Mouse (Mus musculus) stomach, embryonic 14.5 days (tissue): ENCODE measurements around the gene Spaca7. TPM values are rescaled to one million over a fixed set of nuclear protein-coding genes. Genes with fewer than 3 reads are reported as not detected.

Source experiments
- ATAC-seq: fragments of 200-750 bp; cut with Nextera tagmentation; 2 replicates; pipeline ENCODE4 v1.8.0; 2017; ENCODE audit warnings: low read depth, moderate TSS enrichment; ENCODE audit not compliant: insufficient number of reproducible peaks, insufficient read depth, low FRiP score
- H3K27ac ChIP-seq: fragments of 300-500 bp; sonication (generic); 2 replicates; pipeline ENCODE4 v1.5.1; 2014; ENCODE audit warnings: mild to moderate bottlenecking, low read length, moderate library complexity, mixed read lengths
- H3K27me3 ChIP-seq: fragments of 300-500 bp; sonication (generic); 2 replicates; pipeline ENCODE4 v1.6.1; 2014; ENCODE audit warnings: low read length, control low read depth, mixed read lengths; ENCODE audit not compliant: control insufficient read depth, insufficient read depth
- H3K36me3 ChIP-seq: fragments of 300-500 bp; sonication (generic); 2 replicates; pipeline ENCODE4 v1.6.1; 2014; ENCODE audit warnings: mild to moderate bottlenecking, control low read depth, low read length, moderate library complexity, mixed read lengths; ENCODE audit not compliant: control insufficient read depth, insufficient read depth
- H3K4me1 ChIP-seq: fragments of 300-500 bp; sonication (generic); 2 replicates; pipeline ENCODE4 v1.6.1; 2014; ENCODE audit warnings: low read length, control low read depth, mixed read lengths; ENCODE audit not compliant: control insufficient read depth, insufficient read depth
- H3K4me2 ChIP-seq: fragments of 300-500 bp; sonication (generic); replicated peaks from 2 replicates; pipeline ENCODE4 v1.6.1; 2014; ENCODE audit warnings: low read depth, low read length, control low read depth
- H3K4me3 ChIP-seq: fragments of 300-500 bp; sonication (generic); 2 replicates; pipeline ENCODE4 v1.5.1; 2014; ENCODE audit warnings: low read depth, low read length, control low read depth
- H3K9ac ChIP-seq: fragments of 300-500 bp; sonication (generic); replicated peaks from 2 replicates; pipeline ENCODE4 v1.6.1; 2014; ENCODE audit warnings: low read depth, mild to moderate bottlenecking, control low read depth, low read length, moderate library complexity, mixed read lengths
- H3K9me3 ChIP-seq: fragments of 300-500 bp; sonication (generic); 2 replicates; pipeline ENCODE4 v1.6.1; 2016; ENCODE audit warnings: low read depth, low read length, control low read depth; ENCODE audit not compliant: control insufficient read depth
- WGBS: fragments of 180-500 bp; shearing (Covaris S2); extraction: QIAGEN DNeasy Blood & Tissue Kit; methylation state at CpG from one replicate; pipeline ENCODE4 v1.1.7; 2014; 5-methylcytosine and 5-hydroxymethylcytosine counted together
- polyA plus RNA-seq: library from polyadenylated mRNA; unstranded; fragments of >200 nt; fragmentation: Nextera tagmentation; extraction: Ambion mirVana; gene quantifications from 2 replicates; pipeline ENCODE4 v1.2.1, GENCODE M21; 2014

Spaca7 gene
- polyA plus RNA-seq, 1 experiment from 2014 or later = not detected

GRCm38 (mm10) chr8:12548255-12548654 lies 24.6 kb upstream of the Spaca7 start:
- no peak overlapping the region for H3K27ac ChIP-seq
- WGBS = 19% methylated on average over 15 of the region's 15 CpGs
- no peaks in the 10 kb centered on the region for H3K4me1 ChIP-seq
- no peak for ATAC-seq
- no peak overlapping the region for H3K4me2 ChIP-seq
- H3K27me3 ChIP-seq = peaks cover 5% of the 10 kb centered on the region; the same call in 1 of the 2 replicates
- no peak overlapping the region for H3K9ac ChIP-seq
- H3K4me3 ChIP-seq = no peak overlapping the region
- H3K36me3 ChIP-seq = no peaks in the 10 kb centered on the region
- 0 out of 2 replicates have a peak, but pooled peaks cover 3% of the 10 kb centered on the region for H3K9me3 ChIP-seq

DNA sequence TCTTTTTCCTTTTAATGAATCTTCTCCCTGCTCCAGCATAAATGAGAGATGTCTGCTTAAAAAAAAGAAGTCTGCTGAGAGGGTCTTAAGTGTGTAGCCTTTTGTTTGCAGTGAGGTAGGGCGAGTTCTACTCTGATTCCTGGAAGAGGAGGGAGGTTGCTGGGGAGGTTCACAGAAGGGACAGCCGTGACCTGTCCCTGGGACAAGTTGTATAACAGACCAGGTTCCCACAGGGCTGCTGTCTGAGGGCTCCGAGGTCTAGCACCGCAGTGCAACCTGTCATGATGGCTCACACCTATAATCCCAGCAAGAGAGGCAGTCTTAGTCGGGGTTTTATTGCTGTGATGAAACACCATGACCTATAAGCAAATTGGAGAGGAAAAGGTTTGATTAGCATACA lies 24.1 kb upstream of the Spaca7 start:
- no peak for ATAC-seq
- H3K9me3 ChIP-seq = 0 out of 2 replicates have a peak, but pooled peaks cover 3% of the 10 kb centered on the region
- H3K4me3 ChIP-seq = no peak overlapping the region
- H3K27me3 ChIP-seq = peaks cover 5% of the 10 kb centered on the region; the same call in 1 of the 2 replicates
- 49% methylated on average over 5 of the region's 5 CpGs for WGBS
- H3K4me2 ChIP-seq = no peak overlapping the region
- H3K9ac ChIP-seq = no peak overlapping the region
- no peak overlapping the region for H3K27ac ChIP-seq
- no peaks in the 10 kb centered on the region for H3K4me1 ChIP-seq
- H3K36me3 ChIP-seq = no peaks in the 10 kb centered on the region

GRCm38 (mm10) chr8:12555515-12556145 lies 17.2 kb upstream of the Spaca7 start:
- ATAC-seq = no peak
- no peaks in the 10 kb centered on the region for H3K4me1 ChIP-seq
- H3K9ac ChIP-seq = no peak overlapping the region
- no peak overlapping the region for H3K27ac ChIP-seq
- WGBS = 49% methylated on average over 15 of the region's 15 CpGs
- 0 out of 2 replicates have a peak, but pooled peaks cover 3% of the 10 kb centered on the region for H3K9me3 ChIP-seq
- H3K4me2 ChIP-seq = no peak overlapping the region
- H3K27me3 ChIP-seq = no peaks in the 10 kb centered on the region
- no peak overlapping the region for H3K4me3 ChIP-seq
- no peaks in the 10 kb centered on the region for H3K36me3 ChIP-seq

- Histone ChIP-seq H3K27me3 (no peaks in the 10 kb centered on the region), H3K36me3 (no peaks in the 10 kb centered on the region)
- 64% methylated on average over 3 of the region's 3 CpGs for WGBS
Observed at GRCm38 (mm10) chr8:12558786-12559185, 14.0 kb upstream of the Spaca7 start.

DNA sequence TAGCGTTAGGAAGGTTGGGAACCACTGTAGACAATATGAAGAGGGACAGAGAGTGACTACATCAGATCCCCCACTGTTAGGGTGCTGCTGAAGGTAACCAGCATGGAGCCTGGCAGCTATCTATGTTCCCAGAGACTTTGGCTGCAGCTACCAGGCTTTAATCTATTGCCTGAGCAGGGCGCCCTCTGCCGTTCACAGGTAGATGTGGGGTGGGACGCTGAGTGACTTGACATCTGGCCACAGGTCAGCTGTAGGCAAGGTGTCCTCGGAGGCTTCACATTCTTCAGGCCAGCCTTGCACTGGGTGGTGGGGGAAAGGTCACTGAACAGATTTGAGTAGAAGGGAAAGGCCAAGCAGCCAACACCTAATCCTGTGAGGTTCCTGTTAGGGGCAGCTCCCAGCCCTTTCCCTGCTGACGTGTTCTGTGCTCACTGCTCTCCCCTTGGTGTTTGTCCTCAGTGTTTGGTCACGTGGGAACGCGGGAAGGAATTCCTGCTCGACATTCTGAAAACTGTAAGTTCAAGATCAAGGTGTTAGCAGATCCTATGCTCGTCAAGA lies 11.3 kb upstream of the Spaca7 start:
- no peak for ATAC-seq
- 12% methylated on average over 11 of the region's 11 CpGs for WGBS
- no peaks in the 10 kb centered on the region for H3K36me3 ChIP-seq
- H3K4me1 ChIP-seq = no peaks in the 10 kb centered on the region
- no peak overlapping the region for H3K9ac ChIP-seq
- H3K9me3 ChIP-seq = no peaks in the 10 kb centered on the region
- H3K27ac ChIP-seq = no peak overlapping the region
- no peak overlapping the region for H3K4me2 ChIP-seq
- no peak overlapping the region for H3K4me3 ChIP-seq
- no peaks in the 10 kb centered on the region for H3K27me3 ChIP-seq

More at GRCm38 (mm10) chr8:12558786-12559185, 14.0 kb upstream of the Spaca7 start:
- H3K4me1 ChIP-seq = no peaks in the 10 kb centered on the region
- no peaks in the 10 kb centered on the region for H3K9me3 ChIP-seq
- ATAC-seq = no peak
- no peak overlapping the region for H3K4me3 ChIP-seq
- no peak overlapping the region for H3K9ac ChIP-seq
- no peak overlapping the region for H3K27ac ChIP-seq
- H3K4me2 ChIP-seq = no peak overlapping the region

- no peaks in the 10 kb centered on the region for H3K27me3 ChIP-seq
- 9% methylated on average over 4 of the region's 4 CpGs for WGBS
Observed at GRCm38 (mm10) chr8:12564307-12564706, 8.5 kb upstream of the Spaca7 start.

GRCm38 (mm10) chr8:12565488-12565887 lies 7.3 kb upstream of the Spaca7 start:
- Histone ChIP-seq H3K9me3 (no peaks in the 10 kb centered on the region), H3K4me3 (no peak overlapping the region), H3K27me3 (no peaks in the 10 kb centered on the region), H3K4me2 (no peak overlapping the region), H3K9ac (no peak overlapping the region), H3K4me1 (no peaks in the 10 kb centered on the region), H3K36me3 (no peaks in the 10 kb centered on the region), H3K27ac (no peak overlapping the region)
- 66% methylated on average over 10 of the region's 10 CpGs for WGBS
- no peak for ATAC-seq

More at GRCm38 (mm10) chr8:12564307-12564706, 8.5 kb upstream of the Spaca7 start:
- no peak overlapping the region for H3K4me3 ChIP-seq
- H3K4me1 ChIP-seq = no peaks in the 10 kb centered on the region
- no peaks in the 10 kb centered on the region for H3K9me3 ChIP-seq
- H3K36me3 ChIP-seq = no peaks in the 10 kb centered on the region
- ATAC-seq = no peak
- no peak overlapping the region for H3K4me2 ChIP-seq
- no peak overlapping the region for H3K27ac ChIP-seq
- no peak overlapping the region for H3K9ac ChIP-seq

DNA sequence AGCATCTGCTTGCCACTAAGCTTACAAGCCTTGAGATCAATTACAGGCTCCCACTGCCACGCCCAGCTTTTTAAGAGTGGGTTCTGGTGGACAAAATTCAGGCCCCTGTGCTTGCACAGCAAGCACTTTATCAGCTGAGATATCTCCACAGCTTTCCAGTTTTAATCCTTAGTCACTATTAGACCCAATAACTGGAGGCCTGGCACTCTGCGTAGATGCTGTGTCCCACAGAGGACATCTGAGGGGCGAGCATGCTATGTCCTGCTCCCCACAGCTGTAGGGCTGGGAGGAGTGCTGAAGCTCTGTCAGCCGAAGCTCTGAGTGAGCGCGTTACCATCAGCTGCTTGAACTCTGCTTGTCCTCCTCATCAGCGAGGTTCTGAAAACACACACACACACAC lies 6.3 kb upstream of the Spaca7 start:
- no peak overlapping the region for H3K4me2 ChIP-seq
- no peaks in the 10 kb centered on the region for H3K36me3 ChIP-seq
- no peak overlapping the region for H3K27ac ChIP-seq
- H3K4me1 ChIP-seq = no peaks in the 10 kb centered on the region
- H3K4me3 ChIP-seq = no peak overlapping the region
- 42% methylated on average over 7 of the region's 7 CpGs for WGBS
- ATAC-seq = no peak
- H3K9me3 ChIP-seq = no peaks in the 10 kb centered on the region
- H3K27me3 ChIP-seq = no peaks in the 10 kb centered on the region
- no peak overlapping the region for H3K9ac ChIP-seq
